Mouse (Mus musculus) frontal cortex, postnatal 25 days (tissue): ENCODE results near the gene Fgfr2.

Experiments used
- DNase-seq, 2 experiments: peaks; one replicate each; pipeline ENCODE4 v3.0.0; 2022; ENCODE audit warnings: low spot score in 2 of 2

Gene Fgfr2

DNA sequence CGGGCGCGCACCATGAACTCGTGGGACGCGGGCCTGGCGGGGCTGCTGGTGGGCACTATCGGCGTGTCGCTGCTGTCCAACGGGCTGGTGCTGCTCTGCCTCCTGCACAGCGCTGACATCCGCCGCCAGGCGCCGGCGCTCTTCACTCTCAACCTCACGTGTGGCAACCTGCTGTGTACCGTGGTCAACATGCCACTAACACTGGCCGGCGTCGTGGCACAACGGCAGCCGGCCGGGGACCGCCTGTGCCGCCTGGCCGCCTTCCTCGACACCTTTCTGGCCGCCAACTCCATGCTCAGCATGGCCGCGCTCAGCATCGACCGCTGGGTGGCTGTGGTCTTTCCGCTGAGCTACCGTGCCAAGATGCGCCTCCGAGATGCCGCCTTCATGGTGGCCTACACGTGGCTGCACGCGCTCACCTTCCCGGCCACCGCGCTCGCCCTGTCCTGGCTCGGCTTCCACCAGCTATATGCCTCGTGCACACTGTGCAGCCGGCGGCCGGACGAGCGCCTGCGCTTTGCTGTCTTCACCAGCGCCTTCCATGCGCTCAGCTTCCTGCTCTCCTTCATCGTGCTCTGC lies 1156.1 kb downstream of the Fgfr2 start:
- no peak for DNase-seq

DNA sequence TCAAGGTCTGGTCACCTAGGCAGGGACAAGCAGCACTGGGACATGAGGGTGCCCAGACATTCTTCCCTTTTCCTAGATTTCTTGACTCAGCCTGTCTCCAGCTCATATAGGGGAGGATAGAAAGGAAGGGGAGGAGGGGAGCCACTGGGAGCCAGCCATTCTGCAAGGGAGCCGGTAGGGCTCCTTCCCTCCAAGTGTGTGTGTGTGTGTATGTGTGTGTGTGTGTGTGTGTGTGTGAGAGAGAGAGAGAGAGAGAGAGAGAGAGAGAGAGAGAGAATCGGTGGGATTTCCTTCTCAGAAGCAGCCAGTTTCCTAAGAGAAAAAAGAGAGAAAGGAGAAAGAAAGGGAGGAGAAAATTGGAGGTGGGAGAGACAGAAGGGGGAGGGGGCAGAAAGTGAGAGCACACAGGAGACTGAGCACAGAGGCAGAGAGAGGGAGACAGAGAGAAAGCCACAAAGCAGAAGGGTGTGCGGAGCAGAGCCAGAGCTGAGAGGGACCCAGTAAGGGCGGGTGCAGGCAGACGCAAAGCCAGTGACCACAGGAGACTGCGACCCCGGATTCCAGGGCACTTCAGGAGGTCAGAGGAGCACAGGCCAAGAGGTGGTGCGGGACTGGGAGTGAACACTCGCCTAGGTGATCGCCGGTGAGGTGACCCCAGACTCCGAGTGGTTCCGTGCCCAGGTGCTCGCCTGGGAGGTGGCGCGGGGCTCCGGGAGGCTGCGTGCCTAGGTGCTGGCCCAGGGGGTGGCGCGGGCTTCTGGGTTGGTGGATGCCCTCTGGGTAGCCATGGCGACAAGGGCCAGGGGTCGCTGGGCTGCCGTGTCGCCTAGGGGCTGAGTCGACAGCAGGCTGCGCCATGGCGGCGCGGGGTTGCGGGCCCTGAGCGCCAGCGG lies 1156.9 kb downstream of the Fgfr2 start, which contains the start of gene Gpr26:
TSS of gene Gpr26 (plus strand) at position 438 of the 893 bp plus-strand sequence.
- DNase-seq = peak in 1 of 2 experiments; percentile 42

DNA sequence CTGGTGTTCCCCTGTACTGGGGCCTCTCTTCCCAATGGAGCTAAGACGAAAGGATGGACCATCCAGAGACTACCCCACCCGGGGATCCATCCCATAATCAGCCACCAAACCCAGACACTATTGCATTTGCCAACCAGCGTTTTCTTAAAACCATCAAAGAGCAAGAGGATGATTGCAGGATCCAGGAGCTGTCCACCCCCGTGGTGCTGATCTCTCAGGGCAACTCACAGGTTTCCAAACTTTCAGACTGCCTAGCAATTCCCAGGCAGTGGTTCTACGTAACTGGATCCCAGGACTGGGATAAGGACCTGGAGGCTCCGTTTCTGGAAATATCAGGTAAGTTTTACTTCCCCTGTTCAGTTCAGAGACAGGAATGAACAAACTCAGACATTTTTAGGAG lies 1162.6 kb downstream of the Fgfr2 start:
- no peak for DNase-seq

DNA sequence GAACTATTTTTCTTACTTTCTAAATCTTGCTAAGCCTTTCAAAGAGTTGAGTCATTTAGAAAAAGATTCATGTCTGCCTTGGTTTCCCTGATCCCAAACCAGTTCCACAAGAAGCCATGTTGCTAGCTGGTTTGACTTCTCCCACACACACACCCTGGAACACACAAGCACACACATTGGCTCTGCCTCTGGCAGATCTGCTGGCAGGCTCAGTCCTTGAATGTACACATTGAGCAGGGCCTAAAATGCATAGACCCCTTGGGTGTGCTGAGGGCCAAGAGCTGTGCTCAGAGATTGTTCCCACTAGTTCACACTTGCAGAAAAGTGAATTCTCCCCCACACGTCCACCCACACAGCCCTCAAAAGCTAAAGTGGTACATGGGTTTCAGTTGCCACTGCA lies 1164.4 kb downstream of the Fgfr2 start:
- DNase-seq = no peak

DNA sequence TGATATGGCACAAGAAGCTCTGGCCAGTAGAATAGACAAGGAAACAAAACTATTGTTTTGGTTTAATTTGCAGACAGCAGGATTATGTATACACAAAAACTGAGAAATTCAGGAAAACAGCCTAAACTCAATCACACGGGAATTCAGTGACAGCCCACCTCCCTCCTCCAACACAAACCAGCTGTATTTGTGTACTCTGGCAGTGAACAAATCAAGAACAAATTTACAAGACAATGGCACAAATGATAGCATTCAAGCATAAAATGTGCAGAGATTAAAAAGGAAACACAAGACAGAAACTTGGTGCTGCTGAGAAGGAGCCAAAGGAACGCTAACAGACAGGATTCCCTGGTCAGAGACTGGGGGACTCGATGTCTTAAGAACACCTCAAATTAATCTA lies 1169.7 kb downstream of the Fgfr2 start:
- DNase-seq = no peak

DNA sequence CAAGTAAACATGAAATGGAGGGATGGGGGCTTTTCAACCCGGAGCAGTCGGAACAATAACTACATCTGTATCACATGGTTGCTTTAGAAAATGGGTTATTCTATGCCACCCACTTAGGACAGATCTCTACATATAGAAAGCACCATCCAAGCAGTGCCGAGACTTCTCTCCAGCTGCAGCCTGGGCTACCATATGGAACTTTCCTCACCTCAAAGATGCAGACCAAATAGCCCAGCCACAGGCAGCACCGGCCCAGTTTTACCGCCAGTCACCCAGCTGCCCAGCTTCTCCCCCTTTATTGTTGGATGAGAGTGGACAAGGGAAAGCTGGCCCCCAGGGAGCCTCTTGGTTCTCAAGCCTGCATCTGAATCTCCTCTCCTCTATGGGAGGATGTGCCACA lies 1172.0 kb downstream of the Fgfr2 start:
- no peak for DNase-seq

DNA sequence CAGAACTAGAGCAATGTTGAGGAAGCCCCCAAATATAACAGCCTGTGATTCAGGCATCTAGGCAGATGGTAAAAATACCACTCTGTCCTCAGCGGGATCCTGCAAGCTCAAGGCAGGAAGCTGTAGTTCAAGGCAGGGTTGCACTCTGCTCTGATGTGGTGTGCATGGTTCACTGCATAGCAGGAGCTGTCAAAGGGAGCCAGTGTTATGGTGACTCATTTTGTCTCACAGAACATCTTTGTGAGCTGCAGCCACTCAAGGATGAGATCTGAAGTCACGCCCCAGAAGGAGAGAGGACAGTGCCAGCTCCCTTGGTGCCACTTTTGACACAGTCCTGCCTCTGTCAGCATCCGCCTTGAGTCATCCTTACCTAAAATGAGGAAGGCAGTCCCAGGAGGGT lies 1185.5 kb downstream of the Fgfr2 start:
- DNase-seq = no peak

DNA sequence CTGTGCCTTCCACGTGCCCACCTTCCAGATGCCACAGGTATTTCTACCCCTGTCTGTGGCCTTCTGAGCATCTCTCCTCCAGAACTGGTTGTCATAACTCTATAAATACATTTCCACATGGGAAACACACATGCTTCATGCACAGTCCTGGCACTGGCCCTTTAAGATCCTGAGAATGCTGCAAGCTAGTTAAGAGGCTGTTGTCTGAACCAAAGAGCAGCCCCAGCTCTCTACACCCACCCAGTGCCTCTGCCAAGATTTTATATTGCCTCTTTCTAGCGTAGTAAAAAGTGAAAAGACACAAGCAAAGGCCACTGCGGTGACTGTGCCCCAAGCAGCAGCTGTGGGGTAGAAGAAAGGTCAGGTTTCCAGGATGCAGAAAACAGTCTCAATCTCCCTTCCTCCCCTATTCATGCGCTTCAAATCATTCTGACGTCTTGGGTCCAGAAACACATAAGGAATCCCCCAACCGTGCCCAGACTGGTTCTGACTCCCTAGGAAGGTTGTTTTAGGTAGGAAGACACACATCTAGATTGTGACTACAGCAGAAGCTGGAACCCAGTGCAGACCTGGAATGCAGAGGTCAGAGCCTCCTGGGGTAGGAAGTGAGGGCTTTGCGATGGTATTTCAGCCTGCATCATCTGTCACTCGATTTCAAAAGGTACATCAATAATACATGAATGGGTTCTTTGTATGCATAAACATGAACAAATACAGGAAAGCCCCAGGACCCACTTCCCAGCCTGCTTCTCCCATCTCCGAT lies 1195.7 kb downstream of the Fgfr2 start:
- DNase-seq = no peak

DNA sequence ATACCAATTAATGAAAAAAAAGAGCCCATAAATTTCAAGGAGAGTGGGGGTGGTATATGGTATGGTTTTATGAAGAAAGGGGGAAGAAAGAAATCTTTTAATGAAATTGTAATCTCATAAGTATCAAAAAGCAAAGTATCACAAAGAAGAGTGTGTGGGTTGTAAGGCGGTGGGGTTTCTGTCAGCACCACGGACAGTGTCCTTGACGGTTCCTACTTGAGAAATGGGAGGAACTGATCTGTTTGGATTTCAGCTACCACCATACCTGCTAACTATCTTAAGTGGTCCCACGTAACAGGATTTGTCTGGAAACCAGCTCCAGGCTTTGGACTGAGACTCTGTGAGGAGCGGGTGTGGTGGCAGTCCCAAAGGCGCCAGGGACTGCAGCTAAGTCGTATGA lies 1205.8 kb downstream of the Fgfr2 start:
- no peak for DNase-seq

DNA sequence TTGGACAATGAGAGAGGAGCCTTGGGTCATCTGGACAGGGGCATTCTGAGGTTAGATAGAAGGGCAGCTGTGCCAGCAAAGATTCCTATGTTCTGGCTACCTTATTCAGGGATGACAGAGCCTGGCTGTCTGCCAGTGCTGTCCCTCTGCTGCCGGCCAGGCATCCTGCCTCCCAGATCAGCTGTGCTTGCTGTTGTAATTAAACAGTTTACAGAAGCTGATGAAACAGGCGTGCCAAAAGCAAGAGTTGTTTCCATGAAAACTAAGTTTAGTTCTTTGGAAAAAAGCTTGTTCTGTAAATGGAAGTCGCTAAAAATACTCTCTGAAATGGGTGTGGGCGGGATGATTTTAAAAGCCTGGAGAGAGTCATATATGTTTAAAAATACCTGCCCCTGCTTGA lies 1213.5 kb downstream of the Fgfr2 start:
- DNase-seq = no peak

DNA sequence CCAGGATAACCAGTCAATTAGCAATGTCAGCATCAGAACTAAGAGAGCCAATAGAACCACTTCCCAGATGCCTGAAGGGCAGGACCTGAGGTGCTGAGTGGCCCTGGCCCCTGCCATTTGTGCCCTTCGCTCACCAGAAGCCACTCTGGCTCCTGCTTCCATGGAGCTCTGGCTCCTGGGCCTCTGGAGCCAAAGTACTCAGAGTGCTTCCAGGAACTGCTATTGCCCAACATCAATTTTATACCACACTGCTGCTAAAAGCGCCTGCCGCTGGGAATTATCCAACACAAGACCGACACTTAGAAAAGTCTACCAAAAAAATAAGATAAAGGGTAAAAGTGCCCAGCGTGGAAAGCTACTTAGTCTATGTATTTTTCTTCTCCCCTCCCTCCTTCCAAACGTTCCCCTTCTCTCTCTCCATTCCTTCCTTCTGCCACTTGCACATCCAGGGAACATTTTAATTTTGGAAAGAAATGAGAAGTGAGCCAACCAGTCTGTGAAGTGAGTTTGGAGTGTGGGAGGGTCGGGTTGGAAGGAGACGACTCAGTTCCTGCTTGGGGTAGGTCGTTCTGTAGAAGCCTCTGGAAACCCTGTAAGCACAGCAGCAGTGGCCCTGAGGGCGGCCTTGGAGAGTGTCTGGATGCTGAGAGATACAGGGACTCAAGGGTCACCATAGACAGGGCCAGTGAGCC lies 1216.5 kb downstream of the Fgfr2 start:
- no peak for DNase-seq

DNA sequence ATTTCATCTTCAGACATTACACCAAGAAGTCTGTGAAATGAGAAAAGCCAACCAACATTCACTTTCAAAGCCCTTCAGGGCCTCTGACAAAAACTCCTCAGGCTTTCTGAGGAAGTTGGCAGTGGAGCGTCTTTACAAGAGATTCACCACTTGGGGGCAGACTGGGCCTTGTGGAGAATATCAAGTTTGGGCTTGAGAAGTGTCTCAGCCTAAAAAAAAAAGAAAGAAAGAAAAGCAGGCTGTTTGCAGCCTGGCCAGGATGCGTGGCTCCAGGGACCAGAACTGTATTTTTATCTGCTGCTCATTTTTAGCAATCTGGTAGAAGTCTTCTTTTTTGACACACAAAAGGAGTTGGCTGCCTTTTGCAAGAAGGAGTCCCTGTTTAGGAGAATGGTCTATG lies 1223.8 kb downstream of the Fgfr2 start:
- peak; percentile 44 to 69 for DNase-seq

DNA sequence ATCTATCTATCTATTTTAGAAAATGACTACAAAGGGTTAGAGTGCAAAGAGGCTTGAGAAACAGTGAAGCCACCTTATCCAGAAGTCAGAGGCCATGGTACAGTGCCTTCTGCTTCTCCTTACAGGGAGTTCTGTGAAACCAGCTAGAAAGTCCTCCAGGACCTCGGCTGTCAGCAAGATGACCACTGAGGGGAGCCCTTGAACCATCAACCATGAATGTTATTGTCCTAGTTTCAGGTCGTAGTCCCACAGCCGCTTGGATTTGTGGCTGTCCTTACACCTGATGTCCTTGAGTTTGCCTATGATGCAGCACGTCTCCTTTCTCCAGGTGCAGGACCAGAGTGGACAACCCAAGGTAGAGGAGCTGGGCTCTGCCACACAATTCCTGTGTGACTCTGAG lies 1225.9 kb downstream of the Fgfr2 start:
- DNase-seq = peak in 1 of 2 experiments; percentile 21

DNA sequence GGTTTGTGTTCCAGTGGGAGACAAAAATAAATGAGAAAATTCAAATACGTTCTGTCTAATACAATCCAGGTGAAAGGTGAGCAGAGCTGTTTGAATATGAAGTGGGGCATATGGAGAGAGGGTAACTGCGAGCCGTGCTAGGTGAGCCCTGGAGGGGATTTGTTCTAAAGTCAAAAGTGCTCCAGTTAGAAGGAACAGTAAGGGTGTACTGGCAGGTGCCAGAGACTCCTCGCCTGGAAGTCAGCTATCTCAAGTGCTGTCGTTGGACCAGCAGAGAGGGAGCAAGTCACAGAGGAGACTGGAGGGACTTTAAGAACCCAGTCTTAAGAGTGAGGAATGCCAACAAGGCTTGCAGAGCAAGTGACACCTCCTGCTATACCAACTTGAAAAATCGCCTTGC lies 1240.3 kb downstream of the Fgfr2 start:
- DNase-seq = no peak

DNA sequence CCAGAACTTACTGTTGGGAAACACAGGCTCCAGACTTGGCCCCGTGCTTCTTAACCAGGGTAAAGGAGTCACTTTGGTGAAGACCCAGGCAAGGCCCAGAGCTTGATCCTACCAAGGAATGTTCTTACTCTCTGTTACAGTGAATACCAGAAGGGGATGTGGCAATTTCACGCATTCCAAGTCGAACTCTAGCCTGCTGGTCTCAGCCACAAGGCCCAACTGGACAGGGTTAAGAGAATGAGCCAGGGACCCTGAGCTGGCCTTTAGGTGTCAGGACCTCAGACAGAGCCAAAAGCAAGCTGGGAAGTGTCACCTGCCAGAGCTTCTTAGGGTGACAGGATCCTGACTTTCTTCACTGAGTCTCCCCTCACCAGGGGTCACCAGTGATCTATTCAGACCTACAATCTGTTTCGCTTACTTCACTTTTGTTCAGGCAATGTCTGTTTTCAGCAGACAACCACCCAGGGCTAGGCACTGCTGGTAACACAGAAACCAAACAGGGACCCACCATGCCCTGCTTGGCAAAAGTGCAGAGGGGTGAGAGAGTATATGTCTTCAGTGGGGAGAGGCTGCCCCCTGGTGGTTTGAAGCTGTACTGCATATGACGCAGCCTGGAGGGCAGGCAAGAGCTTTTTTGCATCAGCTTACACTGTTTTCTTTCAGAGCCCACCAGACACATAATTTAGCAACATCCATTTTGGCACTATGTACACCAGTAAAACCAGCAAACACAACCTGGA lies 1241.1 kb downstream of the Fgfr2 start:
- peak; percentile 78 to 80 for DNase-seq

DNA sequence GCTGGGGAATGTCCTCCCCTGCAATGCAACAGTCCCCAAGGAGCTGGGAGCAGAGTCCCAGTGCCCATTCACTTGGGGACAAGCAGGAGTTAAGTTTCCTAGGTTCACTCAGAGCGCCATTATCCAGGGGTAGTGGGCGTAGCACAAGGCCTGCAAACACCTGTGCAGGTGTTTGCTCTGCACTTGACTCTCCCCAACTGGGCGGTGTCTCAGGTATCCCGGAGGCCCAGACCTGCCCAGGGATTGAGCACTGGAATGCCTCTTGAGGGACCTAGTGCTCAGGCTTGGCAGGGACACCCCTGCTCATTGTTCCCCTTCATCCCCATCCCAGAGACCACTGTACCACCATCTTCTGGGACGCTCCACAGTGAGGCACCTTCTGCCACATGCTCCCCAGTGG lies 1243.0 kb downstream of the Fgfr2 start:
- no peak for DNase-seq

DNA sequence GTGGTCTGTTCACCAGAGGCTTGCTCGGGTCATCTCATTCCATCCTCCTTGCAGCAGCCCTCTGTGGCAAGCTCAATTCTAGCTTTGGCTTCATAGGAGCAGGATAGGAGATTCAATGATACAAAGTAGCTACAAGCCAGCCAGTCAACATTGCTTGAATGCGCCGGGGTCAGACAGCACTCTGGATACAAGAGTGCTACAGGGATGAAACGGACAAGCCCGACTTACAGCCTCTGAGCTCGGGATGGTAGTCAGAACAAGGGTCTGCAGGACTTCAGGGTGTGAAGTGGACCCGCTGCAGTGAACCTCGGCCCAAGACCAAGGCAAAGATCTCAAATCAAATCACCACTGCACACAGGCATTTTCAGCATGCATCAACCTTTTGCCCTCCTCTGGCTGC lies 1244.3 kb downstream of the Fgfr2 start:
- no peak for DNase-seq

DNA sequence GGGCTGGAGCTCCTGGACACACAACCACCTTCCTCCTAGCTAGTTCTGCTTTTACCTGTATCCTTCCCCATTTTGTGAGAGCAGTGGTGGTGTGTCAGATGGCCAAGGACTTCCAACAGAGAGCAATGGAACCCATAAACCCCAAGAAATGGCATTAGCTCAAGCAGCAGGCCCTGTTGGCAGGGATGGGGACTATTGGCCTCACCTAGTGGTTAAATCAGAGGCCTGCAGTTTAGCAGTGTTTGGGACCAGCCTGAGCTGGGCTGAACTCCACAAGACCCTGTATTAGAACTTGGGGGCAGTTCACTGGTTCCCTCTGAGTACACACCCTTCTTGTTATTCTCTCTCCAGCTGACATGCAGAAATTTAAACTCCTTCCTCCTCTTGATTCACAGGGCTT lies 1262.0 kb downstream of the Fgfr2 start:
- DNase-seq = no peak

DNA sequence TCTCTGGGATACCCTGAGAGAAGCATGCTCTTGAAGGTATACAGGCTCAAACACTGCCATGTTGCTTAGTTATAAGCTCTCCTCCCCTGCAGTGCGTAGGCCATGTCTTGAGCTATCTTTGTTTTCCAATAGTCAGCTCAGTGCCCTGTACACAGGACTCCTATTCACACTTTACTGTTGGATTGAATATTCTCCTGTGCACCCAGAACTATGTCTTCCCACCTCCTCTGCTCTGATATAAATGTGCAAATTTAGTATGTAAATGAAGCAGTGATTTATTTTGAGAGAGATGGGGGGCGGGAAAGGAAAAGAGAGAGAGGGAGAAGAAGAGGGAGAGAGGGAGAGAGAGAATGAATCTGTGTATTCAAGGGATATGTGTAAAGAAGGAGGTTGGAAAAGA lies 1267.5 kb downstream of the Fgfr2 start:
- no peak for DNase-seq

DNA sequence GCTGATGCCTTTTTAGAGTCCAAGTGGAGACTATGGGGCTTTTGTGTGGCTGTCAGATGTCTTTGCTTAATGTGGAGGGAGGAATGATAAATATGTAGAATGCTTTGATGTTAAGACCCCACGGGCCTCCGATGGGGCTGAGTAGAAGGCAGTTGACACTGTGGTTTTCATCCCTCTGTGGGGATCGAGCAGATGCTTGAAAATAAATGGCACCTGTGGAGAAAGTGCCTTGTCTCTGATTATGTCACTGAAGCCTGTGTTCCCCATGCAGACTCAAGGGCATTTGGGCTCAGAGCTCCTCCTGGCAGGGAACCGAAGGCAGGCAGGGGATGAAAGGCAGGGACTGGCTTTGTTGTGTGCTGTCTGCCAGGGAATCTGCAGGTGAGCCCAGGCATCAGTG lies 1272.6 kb downstream of the Fgfr2 start:
- no peak for DNase-seq
